Mouse (Mus musculus): Measurements from ENCODE around the gene Gm17720.

Gene Gm17720

DNA sequence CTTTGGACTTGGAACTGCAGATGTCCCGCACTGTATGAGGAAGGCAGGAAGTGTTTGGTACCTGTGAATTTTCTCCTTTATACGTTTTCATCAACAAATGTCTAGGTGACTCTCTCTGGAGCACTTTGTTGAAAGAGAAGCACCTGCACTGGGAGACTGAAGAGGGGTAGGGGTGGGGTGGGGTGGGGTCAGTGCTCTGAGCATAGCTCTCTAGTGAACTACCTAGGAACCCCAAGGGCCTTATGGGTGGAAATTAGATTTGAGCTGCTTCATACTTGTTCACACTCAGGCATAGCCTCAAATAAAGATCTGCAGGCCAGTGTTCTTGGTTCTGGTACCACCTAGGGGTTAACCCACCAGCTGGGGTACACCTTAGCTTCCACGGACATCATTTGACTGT lies at the start of gene Gm17720:
Gene Gm17720, minus strand, starts transcription at position 101 of the 400 bp plus-strand sequence.
- no peak for DNase-seq (ENCODE audit: low read depth, low spot score)

DNA sequence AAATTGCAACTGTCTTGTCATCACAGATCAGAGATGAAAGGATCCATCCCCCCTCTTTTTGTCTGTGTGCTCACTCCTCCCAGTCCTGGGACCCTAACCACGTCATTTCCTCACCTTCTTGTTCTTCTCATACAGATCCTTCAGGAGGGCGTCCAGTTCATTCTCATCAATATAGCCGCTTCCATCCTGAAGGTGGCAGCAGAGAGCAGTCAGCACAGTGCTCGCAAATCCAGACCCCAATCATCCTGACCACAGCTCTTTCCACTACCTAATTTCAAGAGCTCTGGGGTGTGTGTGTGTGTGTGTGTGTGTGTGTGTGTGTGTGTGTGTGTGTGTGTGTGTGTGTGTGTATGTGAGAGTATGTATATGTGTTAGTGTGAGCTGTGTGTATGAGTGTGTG lies 43.0 kb upstream of the Gm17720 start:
- DNase-seq (ENCODE audit: low read depth, low spot score), result peak; percentile 81

DNA sequence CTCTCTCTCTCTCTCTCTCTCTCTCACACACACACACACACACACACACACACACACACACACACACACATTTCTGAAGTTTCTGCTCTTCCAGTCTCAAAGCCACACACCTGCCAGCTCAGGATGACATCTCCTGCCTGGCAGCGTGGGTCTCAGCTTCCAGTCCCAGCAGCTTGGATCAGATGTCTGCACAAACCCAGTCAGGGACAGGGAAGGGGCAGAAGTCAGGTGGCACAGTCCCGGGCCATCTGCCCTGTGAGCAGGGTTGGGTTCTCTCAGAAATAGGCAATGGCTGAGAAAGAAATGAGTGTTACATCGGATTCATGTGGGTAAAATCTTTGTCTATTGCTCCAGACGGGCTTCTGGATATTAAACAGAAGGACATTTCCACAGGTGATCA lies 38.2 kb upstream of the Gm17720 start:
- DNase-seq (ENCODE audit: low read depth, low spot score), result no peak

DNA sequence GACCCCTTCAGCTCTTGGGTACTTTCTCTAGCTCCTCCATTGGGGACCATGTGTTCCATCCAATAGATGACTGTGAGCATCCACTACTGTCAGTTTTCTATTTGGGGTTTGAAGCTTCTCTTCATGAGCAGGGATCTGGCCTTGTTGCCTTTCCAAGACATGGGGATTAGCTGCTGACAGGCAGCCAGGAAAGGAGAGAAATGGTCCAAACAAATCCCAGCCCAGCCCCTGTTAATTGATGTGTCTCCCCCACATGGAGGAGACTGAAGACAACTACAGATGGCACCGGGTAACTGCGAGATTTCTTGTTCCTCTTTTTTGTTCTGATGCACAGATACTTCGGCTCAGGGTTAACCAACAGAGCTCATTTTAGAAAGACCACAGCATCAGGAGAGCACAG lies 37.6 kb upstream of the Gm17720 start:
- no peak for DNase-seq (ENCODE audit: low read depth, low spot score)

DNA sequence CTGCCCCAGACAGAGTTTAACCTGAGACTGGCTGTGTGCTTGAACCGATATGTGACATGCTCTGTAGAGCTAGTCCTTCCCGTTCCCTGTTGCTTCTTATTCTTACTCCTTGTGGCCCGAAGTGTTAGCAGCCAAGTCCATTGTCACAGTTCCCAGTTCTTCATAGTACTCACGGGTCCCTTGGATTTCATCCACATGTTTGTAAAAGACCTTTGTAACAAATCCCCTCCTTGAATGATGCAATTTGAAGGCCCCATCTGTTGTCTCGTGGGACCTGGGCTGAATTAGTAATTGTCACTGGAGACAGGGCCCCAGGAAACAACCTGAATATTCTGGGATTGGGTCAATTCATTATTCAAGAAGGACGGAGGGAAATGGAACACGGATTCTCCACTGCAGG lies 33.0 kb upstream of the Gm17720 start:
- DNase-seq (ENCODE audit: low read depth, low spot score), result no peak

DNA sequence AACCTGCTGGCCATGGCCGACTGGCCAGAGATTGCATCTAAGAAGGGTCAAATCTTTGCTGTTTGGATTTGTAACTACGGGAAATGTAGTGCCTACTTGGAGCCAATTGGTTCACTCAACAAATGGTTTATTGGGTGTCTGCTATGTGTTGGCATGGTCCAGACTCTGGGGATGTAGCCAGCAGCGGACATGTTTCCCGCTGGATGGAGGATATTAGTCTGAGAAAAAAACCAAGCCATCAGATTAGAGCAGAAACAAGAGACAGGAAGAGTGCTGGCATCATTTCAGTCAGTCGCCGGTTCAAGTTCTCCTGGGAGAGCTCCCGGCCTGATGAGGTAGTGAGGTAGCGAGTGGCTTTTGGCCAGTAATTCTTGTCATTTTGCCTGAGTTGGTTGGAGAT lies 31.7 kb upstream of the Gm17720 start:
- no peak for DNase-seq (ENCODE audit: low read depth, low spot score)

DNA sequence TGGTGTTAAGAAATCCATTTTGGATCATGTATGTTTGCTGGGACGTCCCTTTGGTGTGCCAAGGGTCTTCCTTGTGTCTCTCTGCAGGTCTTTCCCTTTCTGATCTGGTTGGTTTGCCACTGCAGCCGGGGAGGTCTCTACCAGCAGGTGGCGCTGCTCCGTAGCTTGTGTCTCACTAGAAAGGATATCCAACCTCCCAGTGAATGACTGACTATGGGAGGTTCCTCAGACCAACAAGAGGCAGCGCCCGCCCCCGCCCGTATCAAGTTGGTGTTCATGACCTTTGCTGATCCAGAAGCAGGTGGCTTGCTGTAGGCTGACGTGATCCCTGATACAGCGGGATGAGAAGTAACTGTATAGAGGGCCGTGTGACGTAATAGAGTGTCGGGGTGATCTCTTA lies 28.0 kb upstream of the Gm17720 start:
- DNase-seq (ENCODE audit: low read depth, low spot score), result peak; percentile 79

DNA sequence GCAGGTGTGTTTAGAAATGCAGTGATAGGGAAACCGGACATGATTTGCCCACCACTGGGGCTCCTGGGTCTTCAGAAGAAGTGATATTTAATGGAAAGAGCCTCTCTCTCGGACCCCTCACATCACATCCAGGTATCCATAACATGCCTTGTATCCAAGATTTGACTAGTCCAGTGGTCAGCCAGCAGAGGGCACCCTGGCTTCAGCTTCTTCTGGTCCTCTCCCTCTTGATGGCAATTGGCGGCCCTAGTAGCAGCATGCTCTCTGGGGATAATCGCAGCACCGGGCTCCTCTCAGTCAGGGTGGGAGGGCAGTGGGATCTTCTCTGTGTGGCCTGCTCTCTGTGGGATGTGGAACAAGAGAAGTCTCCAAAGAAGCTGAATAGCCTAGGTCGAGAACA lies 17.2 kb upstream of the Gm17720 start:
- peak; percentile 18 for DNase-seq (ENCODE audit: low read depth, low spot score)

DNA sequence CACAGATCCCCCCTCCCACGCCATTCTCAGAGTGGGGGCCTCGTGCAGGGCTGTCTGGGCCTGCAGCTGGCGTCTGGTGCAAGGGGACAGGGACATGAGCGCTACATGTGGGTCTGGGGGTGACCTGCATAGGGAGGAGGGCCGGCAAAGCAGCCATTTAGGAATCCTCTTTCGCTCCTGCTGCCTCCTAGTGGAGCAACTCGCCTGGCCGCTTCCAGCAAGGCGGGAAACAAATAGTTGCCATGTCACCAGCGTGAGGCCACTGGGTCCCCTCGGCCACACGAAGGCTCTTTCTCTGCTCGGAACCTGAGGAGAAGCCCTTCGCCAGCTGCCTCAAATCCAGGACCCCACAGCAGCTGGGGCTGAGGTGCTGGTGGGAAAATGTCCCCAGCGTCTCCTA lies 877 bp downstream of the Gm17720 start:
- DNase-seq (ENCODE audit: low read depth, low spot score), result no peak

DNA sequence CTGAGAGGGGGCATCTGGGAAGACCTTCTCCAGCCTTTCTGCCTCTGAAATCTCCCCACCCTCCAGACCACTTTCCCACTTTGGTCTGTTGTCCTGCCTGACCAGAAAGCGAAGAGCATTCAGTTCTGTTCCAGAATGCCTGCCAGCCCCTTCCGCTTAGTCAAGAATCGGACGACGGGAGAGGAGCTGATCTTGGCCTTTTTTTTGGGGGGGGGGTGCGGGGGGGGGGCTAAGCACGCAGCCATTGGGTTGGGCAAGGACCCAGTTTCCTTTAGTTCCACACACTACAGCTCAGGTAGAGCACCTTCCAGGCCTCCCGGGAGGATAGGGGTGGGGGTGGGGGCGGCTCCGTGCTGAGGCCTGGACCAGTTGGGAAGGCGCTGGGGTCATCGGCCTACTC lies 1.6 kb downstream of the Gm17720 start, which contains the start of gene Gm21964:
Gene Gm21964, plus strand, starts transcription at position 301 of the 400 bp plus-strand sequence.
- DNase-seq (ENCODE audit: low read depth, low spot score), result no peak

DNA sequence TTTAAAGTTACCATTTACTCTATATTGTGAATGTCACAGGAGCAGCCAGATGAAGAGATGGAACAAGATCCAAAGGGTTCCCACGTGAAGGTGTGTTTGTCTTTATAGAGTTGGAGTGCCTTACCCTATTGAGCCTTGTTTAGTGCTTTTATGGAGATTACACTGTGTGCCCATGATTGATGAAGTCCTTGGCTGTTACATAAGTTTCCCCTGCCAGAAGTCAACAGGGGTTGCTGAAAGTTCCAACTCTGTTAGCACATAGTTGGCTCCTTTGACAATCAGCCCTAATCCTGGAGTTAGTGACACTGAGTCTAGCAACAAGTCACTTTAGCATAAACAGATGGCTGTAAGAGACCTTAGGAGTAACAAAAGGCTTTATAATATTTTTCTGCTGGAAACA lies 10.7 kb downstream of the Gm17720 start:
- DNase-seq (ENCODE audit: low read depth, low spot score), result no peak

DNA sequence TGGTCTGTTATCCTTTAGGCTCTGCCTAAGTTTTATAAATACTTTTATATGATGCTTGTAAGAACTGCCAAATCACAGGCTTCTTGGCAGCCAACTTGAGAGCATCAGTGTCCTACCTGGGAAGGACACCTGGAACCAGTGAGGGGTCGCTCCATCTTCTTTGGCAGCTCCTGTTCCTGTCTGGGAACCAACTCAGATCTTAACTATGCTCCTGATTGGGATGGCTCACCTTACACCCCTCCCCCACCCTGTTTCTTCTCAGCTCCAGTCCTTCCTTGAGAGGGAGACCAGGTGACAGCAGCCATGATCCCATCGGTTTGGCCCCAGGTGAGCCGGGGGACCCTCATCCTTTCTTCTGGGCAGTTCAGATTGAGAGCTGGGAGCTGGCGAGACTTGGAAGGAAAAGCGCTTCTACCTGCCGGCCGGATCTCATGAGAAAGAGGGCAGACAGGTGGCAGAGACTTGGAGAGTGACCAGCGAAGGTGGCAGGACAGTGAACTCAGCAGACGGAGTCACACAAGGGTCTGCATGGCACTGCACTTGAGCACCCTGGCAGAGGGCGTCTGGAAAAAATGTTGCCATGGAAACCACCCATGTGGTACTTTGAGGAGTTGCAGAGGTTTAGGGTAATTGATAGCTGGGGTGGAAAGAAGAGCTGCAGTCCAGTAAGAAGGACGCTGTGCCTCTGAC lies 20.0 kb downstream of the Gm17720 start:
- DNase-seq (ENCODE audit: low read depth, low spot score), result peak; percentile 2

DNA sequence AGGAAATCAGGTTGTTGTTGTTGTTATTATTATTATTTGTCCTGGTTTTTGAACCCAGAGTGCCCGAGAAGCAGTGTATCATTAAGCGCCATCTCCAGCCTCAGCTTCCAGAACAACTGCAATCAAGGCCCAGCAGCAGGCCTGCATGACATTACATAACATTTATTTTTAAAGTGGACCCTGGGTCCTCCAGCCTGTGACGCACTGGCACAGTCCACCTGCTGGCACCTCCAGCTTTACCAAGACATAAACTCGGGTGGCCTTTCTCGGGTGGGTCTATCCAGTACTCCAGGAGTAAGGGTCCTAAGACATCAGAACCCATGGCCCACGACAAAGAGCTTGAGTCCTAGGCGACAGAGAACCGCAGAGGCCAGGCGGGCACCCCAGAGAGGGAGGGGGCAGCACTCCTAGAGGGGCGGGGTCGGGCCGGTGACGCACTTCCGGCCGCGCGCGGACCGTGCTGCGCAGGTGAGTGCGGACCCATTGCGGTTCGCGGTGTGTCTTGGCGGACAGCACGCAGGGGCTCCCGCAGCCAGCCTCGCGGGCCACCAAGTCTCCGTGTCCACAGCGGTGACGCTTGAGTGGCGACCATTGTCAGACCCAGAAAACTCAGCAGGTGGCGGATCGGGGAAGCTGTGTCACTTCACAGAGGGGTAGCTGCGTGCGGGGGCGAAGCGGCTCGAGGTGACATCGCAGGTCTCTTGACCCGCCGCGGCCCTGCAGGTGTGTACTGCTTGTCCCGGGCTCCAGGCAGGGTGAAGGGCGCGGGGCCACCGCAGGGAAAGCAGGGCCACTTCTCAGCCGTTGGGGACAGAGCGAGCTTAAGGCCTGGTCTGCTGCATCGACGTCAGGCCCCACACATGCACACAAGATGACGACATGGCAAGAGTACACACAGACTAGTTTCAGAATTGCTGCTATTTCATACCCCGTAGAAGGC lies 23.0 kb downstream of the Gm17720 start, which contains the start of gene Zfp612:
Gene Zfp612, plus strand, starts transcription at position 465 of the 940 bp plus-strand sequence.
- peak; percentile 45 for DNase-seq (ENCODE audit: low read depth, low spot score)

DNA sequence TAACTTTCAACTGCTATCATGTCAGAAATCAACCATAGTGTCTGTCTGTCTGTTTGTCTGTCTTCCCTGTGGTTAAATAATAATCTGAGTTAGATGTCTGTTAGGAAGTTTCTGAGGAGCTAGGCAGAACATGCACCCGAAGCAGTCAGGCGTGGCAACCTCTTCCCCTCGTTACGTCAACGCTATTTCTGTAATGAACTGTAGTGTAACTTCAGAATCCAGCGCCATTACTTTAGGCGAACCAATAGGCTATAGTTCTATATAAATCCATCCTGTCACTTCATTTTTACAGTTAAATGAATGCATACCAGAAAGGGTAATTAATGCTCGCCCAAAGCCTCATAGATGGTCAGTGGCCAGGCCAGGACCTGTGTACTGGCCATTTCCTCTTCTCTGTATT lies 28.1 kb downstream of the Gm17720 start:
- DNase-seq (ENCODE audit: low read depth, low spot score), result no peak

DNA sequence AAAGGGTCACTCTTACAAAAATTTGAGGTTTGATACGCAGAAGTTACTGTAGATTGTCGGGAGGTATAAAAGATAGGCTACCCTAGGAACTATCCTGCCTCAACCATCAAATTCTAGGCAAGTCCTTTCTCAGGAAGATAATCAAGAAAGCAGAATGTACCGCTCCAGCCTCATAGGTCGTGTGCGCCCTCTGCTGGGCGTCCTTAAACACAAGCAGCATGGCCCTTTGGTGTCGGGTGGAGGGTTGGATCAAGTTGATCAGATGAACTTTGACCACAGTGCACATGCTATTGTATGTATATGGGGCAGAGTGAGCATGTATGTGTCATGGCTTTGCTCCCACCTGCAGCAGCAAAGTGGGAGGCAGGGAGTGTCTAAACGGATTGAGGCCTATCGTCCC lies 31.0 kb downstream of the Gm17720 start:
- peak; percentile 78 for DNase-seq (ENCODE audit: low read depth, low spot score)

DNA sequence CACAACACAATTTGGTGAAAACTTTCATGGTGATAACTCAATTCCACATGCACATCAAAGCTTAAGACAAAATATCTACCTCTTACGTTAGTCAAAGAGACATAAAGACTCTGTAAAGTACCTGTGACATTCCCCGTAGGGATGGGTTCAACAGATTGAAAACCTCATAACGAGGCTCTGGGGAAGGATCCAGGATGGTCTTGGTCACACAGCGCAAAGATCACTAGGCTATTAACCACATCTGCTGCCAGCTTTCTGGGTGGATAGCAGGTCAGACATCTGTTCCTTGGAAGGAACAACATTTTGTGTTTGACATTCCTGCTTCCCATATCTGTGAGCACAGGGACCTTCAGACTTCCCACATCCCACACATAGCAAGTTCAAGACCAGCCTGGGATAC lies 32.8 kb downstream of the Gm17720 start:
- DNase-seq (ENCODE audit: low read depth, low spot score), result no peak

DNA sequence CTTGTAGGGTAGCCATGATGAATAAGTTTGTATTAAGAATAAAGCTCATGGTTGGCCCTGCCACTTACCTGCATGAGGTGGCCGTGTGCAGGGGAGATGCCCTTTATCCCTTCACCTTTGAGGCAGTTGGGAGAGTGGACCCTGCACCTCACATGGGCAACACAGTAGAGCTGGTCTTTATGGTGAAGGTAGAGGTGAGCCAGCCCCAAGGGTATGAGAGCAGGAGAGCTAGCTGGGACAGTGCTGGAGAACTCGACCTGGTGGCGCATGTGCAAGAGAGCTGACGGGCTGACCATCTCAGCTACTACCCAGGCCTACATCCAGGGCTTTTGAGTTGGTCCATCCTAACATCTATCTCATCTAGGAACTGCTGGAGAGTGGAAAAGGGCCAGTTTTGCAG lies 36.9 kb downstream of the Gm17720 start:
- DNase-seq (ENCODE audit: low read depth, low spot score), result no peak

DNA sequence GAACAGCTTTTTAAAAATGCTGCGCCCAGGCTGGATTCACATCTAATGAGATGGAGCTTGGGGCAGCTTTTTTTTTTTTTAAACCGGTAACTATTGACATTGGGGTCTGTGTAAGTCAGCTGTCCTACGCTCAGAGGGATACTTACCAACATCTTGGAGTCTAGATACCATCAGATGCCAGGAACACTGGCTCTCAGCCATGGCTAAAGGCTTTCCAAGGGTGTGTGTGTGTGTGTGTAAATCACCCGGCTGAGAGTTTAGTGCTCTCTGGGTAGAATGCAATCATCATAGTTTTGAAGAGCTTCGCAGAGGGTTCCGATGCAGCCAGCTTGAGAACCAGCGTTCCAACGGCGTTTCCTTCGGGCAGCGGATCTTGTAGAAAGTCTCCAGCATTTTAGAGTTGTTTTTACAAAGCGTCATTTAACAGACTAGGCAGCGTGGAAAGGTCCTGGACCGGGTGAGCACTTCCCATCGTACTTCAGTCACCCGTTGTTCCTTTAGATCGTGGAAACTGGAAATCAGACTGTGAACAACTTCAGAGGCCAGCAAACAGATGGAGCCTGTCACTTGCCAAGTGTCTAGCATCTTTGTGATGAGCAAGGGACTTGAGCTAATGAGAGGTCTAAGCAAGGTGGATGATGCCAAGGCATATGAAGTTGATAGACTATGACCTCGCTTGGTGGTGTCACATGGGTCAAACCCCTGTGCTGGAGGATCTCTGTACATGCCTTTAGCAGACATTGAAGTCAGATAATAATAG lies 37.8 kb downstream of the Gm17720 start:
- no peak for DNase-seq (ENCODE audit: low read depth, low spot score)

DNA sequence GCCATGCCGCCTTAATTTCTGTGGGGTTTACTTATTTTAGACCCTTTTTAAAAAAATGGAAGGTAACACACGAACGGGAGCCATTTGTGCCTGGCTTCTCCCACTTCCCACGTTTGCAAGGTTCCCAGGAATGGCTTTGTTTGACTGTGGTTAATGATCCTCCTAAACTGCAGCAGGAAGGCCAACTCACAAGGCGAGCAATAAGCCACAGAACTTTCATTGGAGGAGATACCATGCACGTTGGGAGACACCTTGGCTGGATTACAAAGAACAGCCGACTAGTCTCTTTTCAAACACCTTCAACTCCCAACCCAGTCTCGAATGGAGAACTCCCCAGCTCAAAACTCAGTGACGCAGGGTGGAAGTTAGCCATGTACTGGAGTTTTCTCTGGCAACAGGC lies 38.4 kb downstream of the Gm17720 start:
- DNase-seq (ENCODE audit: low read depth, low spot score), result no peak

DNA sequence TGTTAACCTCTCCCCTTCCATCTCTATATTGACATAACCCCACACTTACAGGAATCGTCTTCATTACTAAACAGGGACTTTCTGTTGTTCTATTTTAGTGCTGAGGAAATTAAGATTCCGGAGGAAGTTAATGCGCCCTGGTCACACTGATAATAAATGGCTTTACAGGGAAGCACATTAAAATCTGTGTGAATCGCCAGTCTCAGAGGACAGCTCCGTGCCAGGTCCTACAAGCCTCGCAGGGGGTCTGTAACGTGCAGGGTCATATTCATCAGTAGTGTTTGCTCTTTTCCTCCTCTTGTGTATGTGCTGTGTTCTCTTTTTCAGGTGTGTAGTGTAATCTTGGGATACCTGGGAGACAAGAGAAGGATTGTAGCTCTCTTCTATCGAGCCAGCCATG lies 44.3 kb downstream of the Gm17720 start:
- no peak for DNase-seq (ENCODE audit: low read depth, low spot score)

DNA sequence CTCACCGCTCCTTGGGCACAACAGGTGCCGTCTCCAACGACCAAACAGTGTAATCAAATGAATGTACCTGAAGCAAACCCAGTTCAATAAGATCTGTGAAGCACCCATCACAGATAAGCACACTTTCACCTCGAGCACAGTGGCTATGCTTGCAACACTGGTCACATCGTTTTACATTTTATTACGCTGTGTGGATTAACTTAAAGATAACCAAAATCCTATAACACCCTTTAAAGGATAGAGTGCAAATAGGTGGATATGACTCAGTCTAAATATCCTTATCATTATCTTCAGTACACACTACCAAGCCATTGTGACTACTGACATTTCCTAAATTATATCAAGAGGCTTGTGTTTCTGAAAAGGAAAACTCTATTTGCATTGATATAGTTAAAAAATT lies 51.3 kb downstream of the Gm17720 start:
- no peak for DNase-seq (ENCODE audit: low read depth, low spot score)

DNA sequence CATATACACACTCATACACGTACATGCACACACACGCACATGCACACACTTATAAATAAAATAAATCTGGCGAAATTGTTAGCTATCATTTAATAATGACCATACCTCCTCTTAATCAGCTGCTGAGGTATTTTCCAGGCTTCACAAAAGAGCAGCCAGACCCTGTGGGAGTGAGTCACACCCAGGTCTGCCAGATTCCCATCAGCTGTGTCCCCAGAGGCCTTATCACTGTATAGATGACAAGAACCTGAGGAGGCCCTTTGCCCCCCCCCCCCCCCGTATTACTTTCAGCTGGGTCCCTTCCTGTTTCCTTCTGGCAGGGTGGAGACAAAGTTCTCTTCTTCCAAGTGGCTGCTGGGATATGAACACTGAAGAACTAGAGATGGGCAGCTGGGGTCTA lies 62.0 kb downstream of the Gm17720 start:
- no peak for DNase-seq (ENCODE audit: low read depth, low spot score)
